Mouse (Mus musculus): ENCODE results near the gene Olfr960.

DNA sequence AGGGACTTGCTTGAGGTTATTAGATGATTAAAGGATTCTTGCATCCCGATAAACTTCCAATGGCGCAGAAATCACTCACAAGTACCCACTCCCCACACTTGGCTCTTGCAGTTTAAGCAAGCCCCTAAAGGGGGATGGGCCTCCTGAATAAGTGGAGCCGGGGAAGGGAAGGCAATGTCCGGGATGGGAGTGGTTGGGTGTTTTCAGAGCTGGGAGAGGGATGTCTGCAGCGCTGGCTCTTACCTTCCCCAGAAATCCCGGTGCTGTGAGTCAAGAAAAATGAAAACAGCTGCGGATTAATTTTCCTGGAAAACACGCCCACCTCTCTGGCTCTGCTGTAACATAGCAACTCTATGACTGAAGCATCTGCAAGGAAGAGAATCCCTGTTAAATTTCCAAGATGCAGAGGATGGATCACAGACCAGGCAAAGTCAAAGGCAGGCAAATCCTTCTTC is 17.1 kb upstream of the Olfr960 start, which contains the start of gene AW551984:
- TF ChIP-seq CTCF (conservative IDR thresholded peaks at IDR 0.05; ENCODE audit: insufficient read depth, insufficient read length, low read depth, low read length), result no peak
- no peak for TF ChIP-seq POLR2A (IDR thresholded peaks at IDR 0.05; ENCODE audit: low read depth, low read length)
